ENCODE assay signal across 24 mouse cellular contexts in genomic region chr15:96747551-96747950, GRCm38 (mm10). TPM values are rescaled to one million over a fixed set of nuclear protein-coding genes. Genes with fewer than 3 reads are reported as not detected.
A peak's percentile ranks its signal among the peaks of the same experiment; 100 is the strongest.
DNase-seq lines count a peak whose midpoint lies in the region; ATAC-seq and TF ChIP-seq lines count a peak whose summit lies in the region.
"Had no signal": no experiment of that assay in that cellular context is flagged by ENCODE, and none has a peak within 500 bp of the region (broad histone marks: within the 10 kb centered on the region; RNA-seq: fewer than 3 reads in every experiment).

No protein-coding gene starts in this region.

- no peak for ATAC-seq in heart, embryonic 12.5 days (ENCODE audit: insufficient number of reproducible peaks, low FRiP score)
- ATAC-seq in heart, embryonic 11.5 days (replicated peaks; ENCODE audit: insufficient number of reproducible peaks, low FRiP score, low TSS enrichment), result no peak
- no peak for ATAC-seq in lung, postnatal 0 days
- ATAC-seq in monocyte, adult 5-6 weeks (replicated peaks; ENCODE audit: insufficient number of reproducible peaks, low FRiP score, low TSS enrichment, poor library complexity, severe bottlenecking), result no peak
- ATAC-seq: CD4-positive, CD25-positive, alpha-beta regulatory T cell, adult 4 months; forebrain, embryonic 14.5 days; hindbrain, embryonic 16.5 days; inflammation-experienced regulatory T-cells, adult 6 months; intestine, postnatal 0 days had no signal

- H3K27me3 ChIP-seq in heart, embryonic 12.5 days (replicated peaks), result no peaks in the 10 kb centered on the region
- no peaks in the 10 kb centered on the region for H3K27me3 ChIP-seq in heart, embryonic 11.5 days (ENCODE audit: control insufficient read depth, insufficient read depth, low read length)
- no peaks in the 10 kb centered on the region for H3K27me3 ChIP-seq in lung, postnatal 0 days (replicated peaks; ENCODE audit: insufficient read depth, low read length)
- H3K27me3 ChIP-seq: embryonic facial prominence, embryonic 15.5 days had no signal

- H3K4me2 ChIP-seq in heart, embryonic 12.5 days, result no peak overlapping the region
- H3K4me2 ChIP-seq in heart, embryonic 11.5 days, result no peak overlapping the region
- no peak overlapping the region for H3K4me2 ChIP-seq in lung, postnatal 0 days (replicated peaks; ENCODE audit: low read depth, low read length)
- H3K4me2 ChIP-seq: embryonic facial prominence, embryonic 15.5 days had no signal

- H3K4me3 ChIP-seq in heart, embryonic 12.5 days, result no peak overlapping the region
- no peak overlapping the region for H3K4me3 ChIP-seq in heart, embryonic 11.5 days (ENCODE audit: low read depth, low read length)
- no peak overlapping the region for H3K4me3 ChIP-seq in lung, postnatal 0 days (ENCODE audit: low read depth, low read length)
- H3K4me3 ChIP-seq: embryonic facial prominence, embryonic 15.5 days; erythroblast, embryonic 14.5 days; forebrain, embryonic 10.5 days; gastrocnemius, adult 2 months had no signal

- TF ChIP-seq EP300 in lung, postnatal 0 days (IDR thresholded peaks at IDR 0.05), result no peak

- no peaks in the 10 kb centered on the region for H3K9me3 ChIP-seq in heart, embryonic 12.5 days (replicated peaks)
- H3K9me3 ChIP-seq in heart, embryonic 11.5 days (replicated peaks; ENCODE audit: control insufficient read depth, low read length), result no peaks in the 10 kb centered on the region
- no peaks in the 10 kb centered on the region for H3K9me3 ChIP-seq in lung, postnatal 0 days (ENCODE audit: low read length)
- H3K9me3 ChIP-seq: embryonic facial prominence, embryonic 15.5 days had no signal

- no peaks in the 10 kb centered on the region for H3K36me3 ChIP-seq in heart, embryonic 12.5 days
- H3K36me3 ChIP-seq in heart, embryonic 11.5 days (ENCODE audit: control insufficient read depth, insufficient read depth, low read length), result no peaks in the 10 kb centered on the region
- H3K36me3 ChIP-seq in lung, postnatal 0 days (ENCODE audit: insufficient read depth, low read length), result no peaks in the 10 kb centered on the region
- H3K36me3 ChIP-seq: embryonic facial prominence, embryonic 15.5 days; forebrain, embryonic 10.5 days; G1E had no signal

- peak; percentile 66 for DNase-seq in heart, adult 11 months
- no peak for DNase-seq in heart, postnatal 36 days
- DNase-seq in lung, postnatal 0 days (ENCODE audit: low spot score), result peak; percentile 34
- DNase-seq in lung, postnatal 25 days (ENCODE audit: low spot score), result no peak
- DNase-seq: adrenal gland, adult 8-10 months; adrenal gland, postnatal 36 days; B cell, adult 2 months; cerebellum, adult 8-10 months; cerebellum, postnatal 14 days; embryo, embryonic 11 days; gastrocnemius, adult 2 months; gastrocnemius, postnatal 25 days had no signal

- H3K27ac ChIP-seq in heart, embryonic 12.5 days (ENCODE audit: poor library complexity, severe bottlenecking), result 0 out of 2 replicates have a peak overlapping the region, but pooled peaks have one; percentile 23
- H3K27ac ChIP-seq in heart, embryonic 11.5 days (ENCODE audit: low read depth, low read length), result no peak overlapping the region
- no peak overlapping the region for H3K27ac ChIP-seq in lung, postnatal 0 days (ENCODE audit: low read length)
- H3K27ac ChIP-seq: embryonic facial prominence, embryonic 15.5 days; forebrain, embryonic 10.5 days; gastrocnemius, adult 2 months had no signal

- 86% methylated on average over 11 of the region's 11 CpGs for WGBS in heart, embryonic 12.5 days
- WGBS in heart, embryonic 11.5 days (ENCODE audit: insufficient replicate concordance), result 88% methylated on average over 11 of the region's 11 CpGs
- 55% methylated on average over 11 of the region's 11 CpGs for WGBS in lung, postnatal 0 days

- TF ChIP-seq CTCF in lung, postnatal 0 days (IDR thresholded peaks at IDR 0.05), result no peak

- intact Hi-C loops in heart, postnatal 36 days (cut with DNase I), result loop anchor here (5.0 kb wide), 1 partner anchor 85 kb away; no protein-coding TSS in a partner anchor

- peaks cover 57% of the 10 kb centered on the region for H3K4me1 ChIP-seq in heart, embryonic 12.5 days (replicated peaks)
- peaks cover 33% of the 10 kb centered on the region for H3K4me1 ChIP-seq in heart, embryonic 11.5 days (ENCODE audit: control insufficient read depth, insufficient read depth, low read length)
- H3K4me1 ChIP-seq in lung, postnatal 0 days (ENCODE audit: insufficient read depth, low read depth, low read length), result peaks cover 17% of the 10 kb centered on the region
- H3K4me1 ChIP-seq: embryonic facial prominence, embryonic 15.5 days; forebrain, embryonic 10.5 days had no signal

- no peak overlapping the region for H3K9ac ChIP-seq in heart, embryonic 12.5 days
- H3K9ac ChIP-seq in heart, embryonic 11.5 days (ENCODE audit: low read depth, low read length), result no peak overlapping the region
- no peak overlapping the region for H3K9ac ChIP-seq in lung, postnatal 0 days (replicated peaks; ENCODE audit: low read depth)
- H3K9ac ChIP-seq: embryonic facial prominence, embryonic 15.5 days had no signal

RNA-seq across cellular contexts. Expression of gene Slc38a2, which starts 48.0 kb away (rescaled TPM):
- 100 to 1,000 TPM; 173 to 251 TPM for total RNA-seq in heart, postnatal 36 days (2021)
- 154 and 161 TPM in 2 replicates for polyA plus RNA-seq in heart, embryonic 12.5 days (2016; fragmentation: Nextera tagmentation; extraction: Ambion mirVana)
- 139 and 157 TPM in 2 replicates for polyA plus RNA-seq in heart, embryonic 11.5 days (2014; fragmentation: Nextera tagmentation; extraction: Ambion mirVana)
- polyA plus RNA-seq in lung, postnatal 0 days (2015; fragmentation: Nextera tagmentation; extraction: Ambion mirVana), result 66.6 and 75.3 TPM in 2 replicates
- total RNA-seq in monocyte, adult 5-6 weeks (2017), result 65.4 to 124 TPM (median 68.3 TPM) in 3 replicates

Comparison
In these comparisons a context has a peak if more than half of its experiments do, and no peak if none do; other contexts are left out.
1. DNase-seq: peak in heart, adult 11 months (single experiment) and lung, postnatal 0 days (single experiment); none in heart, postnatal 36 days (0 of 2) and lung, postnatal 25 days (single experiment).